ENCODE assay signal across 7 mouse cellular contexts in the genomic region with DNA sequence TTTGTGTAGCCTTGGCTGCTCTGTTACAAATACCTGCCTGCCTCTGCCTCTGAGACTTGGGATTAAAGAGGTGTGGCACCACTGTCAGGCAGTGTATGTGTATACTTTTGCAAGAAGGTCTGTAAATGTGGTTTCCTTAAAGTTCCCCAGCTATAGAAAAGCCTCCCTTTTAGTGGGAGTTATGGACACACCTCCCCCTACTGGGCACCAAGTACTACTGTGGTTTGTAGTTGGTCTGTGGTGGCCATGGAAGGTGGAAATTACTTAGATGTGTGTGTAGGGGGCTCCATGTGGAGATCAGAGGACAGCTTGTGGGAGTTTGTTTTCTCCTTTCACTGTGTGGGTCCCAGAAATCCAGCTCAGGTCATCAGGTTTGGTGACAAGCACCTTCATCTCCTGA. TPM values are rescaled to one million over a fixed set of nuclear protein-coding genes. Genes with fewer than 3 reads are reported as not detected.
A peak's percentile ranks its signal among the peaks of the same experiment; 100 is the strongest.
DNase-seq lines count a peak whose midpoint lies in the region; ATAC-seq and TF ChIP-seq lines count a peak whose summit lies in the region.

No protein-coding gene starts in this region.

- no peaks in the 10 kb centered on the region for H3K4me1 ChIP-seq in hindbrain, postnatal 0 days (ENCODE audit: insufficient read depth, low read length)
- H3K4me1 ChIP-seq in hindbrain, embryonic 10.5 days (replicated peaks) = peaks cover 22% of the 10 kb centered on the region
- H3K4me1 ChIP-seq in forebrain, embryonic 10.5 days = peaks cover 17% of the 10 kb centered on the region

- DNase-seq in hindbrain, postnatal 0 days (ENCODE audit: low spot score) = peak; percentile 54
- no peak for DNase-seq in hindbrain, embryonic 10.5 days (ENCODE audit: low spot score)
- DNase-seq in 3T3-L1 (ENCODE audit: low read depth, low spot score) (peak; percentile 41), A20 (ENCODE audit: low read depth, low spot score) (peak; percentile 4)
- DNase-seq in embryo, embryonic 10.5 days (ENCODE audit: low spot score) = peak; percentile 46
- DNase-seq in forebrain, embryonic 10.5 days (ENCODE audit: extremely low spot score, low spot score) = no peak

- no peaks in the 10 kb centered on the region for H3K9me3 ChIP-seq in hindbrain, postnatal 0 days (ENCODE audit: low read length)
- H3K9me3 ChIP-seq in hindbrain, embryonic 10.5 days = 0 out of 2 replicates have a peak, but pooled peaks cover 2% of the 10 kb centered on the region
- no peaks in the 10 kb centered on the region for H3K9me3 ChIP-seq in forebrain, embryonic 10.5 days

- no peak overlapping the region for H3K4me2 ChIP-seq in hindbrain, postnatal 0 days (ENCODE audit: low read depth, low read length)

- no peak overlapping the region for H3K27ac ChIP-seq in hindbrain, postnatal 0 days
- H3K27ac ChIP-seq in hindbrain, embryonic 10.5 days = no peak overlapping the region
- H3K27ac ChIP-seq in forebrain, embryonic 10.5 days = no peak overlapping the region

- no peaks in the 10 kb centered on the region for H3K27me3 ChIP-seq in hindbrain, postnatal 0 days (ENCODE audit: insufficient read depth, low read length)
- H3K27me3 ChIP-seq in hindbrain, embryonic 10.5 days (ENCODE audit: insufficient read depth, poor library complexity, severe bottlenecking) = peaks cover 8% of the 10 kb centered on the region
- H3K27me3 ChIP-seq in forebrain, embryonic 10.5 days (ENCODE audit: poor library complexity, severe bottlenecking) = peaks cover 19% of the 10 kb centered on the region

- no peak overlapping the region for H3K9ac ChIP-seq in hindbrain, postnatal 0 days (replicated peaks; ENCODE audit: low read length)

- 0 out of 2 replicates have a peak, but pooled peaks have one; percentile 18 for ATAC-seq in hindbrain, postnatal 0 days
- ATAC-seq in monocyte, adult 5-6 weeks (replicated peaks; ENCODE audit: insufficient number of reproducible peaks, low FRiP score, low TSS enrichment, poor library complexity, severe bottlenecking) = no peak

- no peaks in the 10 kb centered on the region for H3K36me3 ChIP-seq in hindbrain, postnatal 0 days (ENCODE audit: insufficient read depth, low read length)
- H3K36me3 ChIP-seq in hindbrain, embryonic 10.5 days = no peaks in the 10 kb centered on the region
- no peaks in the 10 kb centered on the region for H3K36me3 ChIP-seq in forebrain, embryonic 10.5 days (replicated peaks)

- peak; percentile 61 for TF ChIP-seq CTCF in hindbrain, postnatal 0 days (IDR thresholded peaks at IDR 0.05; ENCODE audit: low read depth)

- H3K4me3 ChIP-seq in hindbrain, postnatal 0 days (ENCODE audit: low read length) = no peak overlapping the region
- no peak overlapping the region for H3K4me3 ChIP-seq in hindbrain, embryonic 10.5 days
- no peak overlapping the region for H3K4me3 ChIP-seq in forebrain, embryonic 10.5 days

RNA-seq across cellular contexts. Expression of gene Trio, which starts 41.7 kb away (rescaled TPM):
- total RNA-seq in hindbrain, postnatal 0 days (2014; rRNA removed) = 188 and 197 TPM in 2 replicates
- polyA plus RNA-seq in hindbrain, postnatal 0 days (2015; fragmentation: Nextera tagmentation; extraction: Ambion mirVana) = 19.9 and 24.0 TPM in 2 replicates
- 25.3 and 25.5 TPM in 2 replicates for polyA plus RNA-seq in hindbrain, embryonic 10.5 days (2016; fragmentation: Nextera tagmentation; extraction: Ambion mirVana)
- total RNA-seq in monocyte, adult 5-6 weeks (2017) = 27.7 to 49.9 TPM (median 33.9 TPM) in 3 replicates
- 22.7 and 29.2 TPM in 2 replicates for polyA plus RNA-seq in forebrain, embryonic 10.5 days (2016; fragmentation: Nextera tagmentation; extraction: Ambion mirVana)

Comparison
In these comparisons a context has a peak if more than half of its experiments do, and no peak if none do; other contexts are left out.
1. DNase-seq: peak in hindbrain, postnatal 0 days (single experiment), 3T3-L1 (single experiment), A20 (single experiment) and embryo, embryonic 10.5 days (single experiment); none in hindbrain, embryonic 10.5 days (single experiment) and forebrain, embryonic 10.5 days (single experiment).